Mouse (Mus musculus) CH12.LX (cell line): ENCODE measurements around the gene Ltbp2. TPM values are rescaled to one million over a fixed set of nuclear protein-coding genes. Genes with fewer than 3 reads are reported as not detected.

Experiments
- DNase-seq: peaks from one replicate; pipeline ENCODE4 v3.0.0-alpha.2; 2013; ENCODE audit errors: extremely low read depth
- H3K27ac ChIP-seq: 2 replicates; pipeline ENCODE4 v1.5.1; 2012; ENCODE audit warnings: low read depth, mild to moderate bottlenecking, control low read depth, moderate library complexity; ENCODE audit not compliant: insufficient read depth
- H3K27me3 ChIP-seq: replicated peaks from 2 replicates; pipeline ENCODE3; 2012; ENCODE audit warnings: inconsistent platforms
- H3K36me3 ChIP-seq, 2 experiments: replicated peaks in 1 of 2; 2 replicates each; pipeline versions ENCODE3 to v1.6.1; 2012; ENCODE audit warnings: inconsistent platforms in 1 of 2, low read length in 1 of 2, mild to moderate bottlenecking in 1 of 2, mixed read lengths in 1 of 2, moderate library complexity in 1 of 2; ENCODE audit not compliant: control insufficient read depth in 1 of 2, insufficient read depth in 1 of 2
- H3K4me1 ChIP-seq, 2 experiments: 2 replicates each; pipeline ENCODE4 v1.6.1; 2012; ENCODE audit warnings: inconsistent platforms in 1 of 2, moderate library complexity in 1 of 2; ENCODE audit not compliant: insufficient read depth in 2 of 2, control insufficient read depth in 1 of 2
- H3K4me2 ChIP-seq: 2 replicates; pipeline ENCODE4 v1.6.1; 2012; ENCODE audit warnings: low read depth, mild to moderate bottlenecking, control low read depth; ENCODE audit not compliant: poor library complexity, insufficient read depth, severe bottlenecking
- H3K4me3 ChIP-seq, 3 experiments: fragments of 150-350 bp in 1 of 3; sonication (generic) in 1 of 3; replicated peaks in 1 of 3; 2 replicates each; pipeline versions ENCODE3 to v1.5.1; 2011 to 2012; ENCODE audit warnings: low read depth in 2 of 3, low read length in 2 of 3, mild to moderate bottlenecking in 2 of 3, moderate library complexity in 2 of 3, control low read depth in 1 of 3, improper control_type of control experiment in 1 of 3, inconsistent platforms in 1 of 3, mixed read lengths in 1 of 3; ENCODE audit not compliant: poor library complexity in 1 of 3
- H3K79me2 ChIP-seq: replicated peaks from 2 replicates; pipeline ENCODE4 v1.6.1; 2012; ENCODE audit warnings: mild to moderate bottlenecking, moderate library complexity; ENCODE audit not compliant: control insufficient read depth, poor library complexity, insufficient read depth, severe bottlenecking; ENCODE audit errors: extremely low read depth
- H3K9ac ChIP-seq: 2 replicates; pipeline ENCODE4 v1.6.1; 2012; ENCODE audit warnings: low read depth, mild to moderate bottlenecking, control low read depth, moderate library complexity; ENCODE audit not compliant: insufficient read depth
- H3K9me3 ChIP-seq: replicated peaks from 2 replicates; pipeline ENCODE3; 2012; ENCODE audit warnings: low read length, inconsistent platforms, mixed read lengths
- CHD1 ChIP-seq: IDR thresholded peaks from 2 replicates; pipeline ENCODE4 v1.6.1; 2012; ENCODE audit warnings: low read depth, low read length, improper control_type of control experiment, inconsistent platforms
- CTCF ChIP-seq, 2 experiments: IDR thresholded peaks in 1 of 2; conservative IDR thresholded peaks in 1 of 2; 2 replicates each; pipeline ENCODE4 v1.5.1; 2011 to 2012; ENCODE audit warnings: low read depth in 2 of 2, low read length in 2 of 2, improper control_type of control experiment in 1 of 2, inconsistent platforms in 1 of 2, mild to moderate bottlenecking in 1 of 2, moderate library complexity in 1 of 2
- ELF1 ChIP-seq: IDR thresholded peaks from 2 replicates; pipeline ENCODE4 v1.6.1; 2014; ENCODE audit warnings: low read depth, mild to moderate bottlenecking, inconsistent platforms, low read length, improper control_type of control experiment
- EP300 ChIP-seq: IDR thresholded peaks from 2 replicates; pipeline ENCODE4 v1.6.1; 2011; ENCODE audit warnings: low read length, improper control_type of control experiment
- ETS1 ChIP-seq: conservative IDR thresholded peaks from 2 replicates; pipeline ENCODE4 v1.6.1; 2012; ENCODE audit warnings: low read depth, mild to moderate bottlenecking, inconsistent platforms, low read length, improper control_type of control experiment, moderate library complexity
- GABPA ChIP-seq: IDR thresholded peaks from 2 replicates; pipeline ENCODE4 v1.6.1; 2012; ENCODE audit warnings: low read depth, low read length, improper control_type of control experiment, inconsistent platforms; ENCODE audit not compliant: insufficient replicate concordance
- HCFC1 ChIP-seq: IDR thresholded peaks from 2 replicates; pipeline ENCODE4 v1.6.1; 2012; ENCODE audit warnings: low read depth, mild to moderate bottlenecking, inconsistent platforms, low read length, improper control_type of control experiment
- JUN ChIP-seq: IDR thresholded peaks from 2 replicates; pipeline ENCODE4 v1.6.1; 2011; ENCODE audit warnings: low read depth, mild to moderate bottlenecking, low read length, improper control_type of control experiment, moderate library complexity; ENCODE audit not compliant: insufficient read depth
- MAFK ChIP-seq: IDR thresholded peaks from 2 replicates; pipeline ENCODE4 v1.6.1; 2011; ENCODE audit warnings: low read length, improper control_type of control experiment; ENCODE audit not compliant: insufficient replicate concordance
- MYC ChIP-seq: IDR thresholded peaks from 2 replicates; pipeline ENCODE4 v1.6.1; 2011; ENCODE audit warnings: low read depth, mild to moderate bottlenecking, improper control_type of control experiment, low read length
- PAX5 ChIP-seq: IDR thresholded peaks from 2 replicates; pipeline ENCODE4 v1.6.1; 2012; ENCODE audit warnings: low read length, inconsistent platforms, mixed read lengths
- POLR2A ChIP-seq: IDR thresholded peaks from 2 replicates; pipeline ENCODE4 v1.6.1; 2011; ENCODE audit warnings: low read depth, mild to moderate bottlenecking, improper control_type of control experiment, low read length
- POLR2AphosphoS2 ChIP-seq: IDR thresholded peaks from 2 replicates; pipeline ENCODE4 v1.6.1; 2011; ENCODE audit warnings: low read depth, low read length, improper control_type of control experiment
- RAD21 ChIP-seq: IDR thresholded peaks from 2 replicates; pipeline ENCODE4 v1.6.1; 2011; ENCODE audit warnings: low read depth, mild to moderate bottlenecking, low read length, improper control_type of control experiment, moderate library complexity
- SIN3A ChIP-seq: IDR thresholded peaks from 2 replicates; pipeline ENCODE4 v1.6.1; 2012; ENCODE audit warnings: low read length, improper control_type of control experiment, inconsistent platforms
- USF1 ChIP-seq: IDR thresholded peaks from 2 replicates; pipeline ENCODE4 v1.6.1; 2014; ENCODE audit warnings: low read depth, mild to moderate bottlenecking, inconsistent platforms, low read length, improper control_type of control experiment
- USF2 ChIP-seq: conservative IDR thresholded peaks from 2 replicates; pipeline ENCODE4 v1.6.1; 2011; ENCODE audit warnings: low read depth, low read length, improper control_type of control experiment
- ZKSCAN1 ChIP-seq: IDR thresholded peaks from 2 replicates; pipeline ENCODE4 v1.6.1; 2012; ENCODE audit warnings: low read depth, inconsistent platforms, low read length, improper control_type of control experiment, borderline replicate concordance
- ZNF384 ChIP-seq: IDR thresholded peaks from 2 replicates; pipeline ENCODE4 v1.6.1; 2012; ENCODE audit warnings: low read depth, low read length, improper control_type of control experiment, inconsistent platforms
- dilution Hi-C: fragments of 300-500 bp; cut with MboI; formaldehyde crosslinking; loops from 2 replicates; pipeline ENCODE4 v1.14.3; 2020; ENCODE audit warnings: low sequenced_read_pairs; ENCODE audit not compliant: extremely low pct_unique_long_range_greater_than_20kb, extremely low pct_ligation_motif_present
- in situ Hi-C: fragments of 300-500 bp; cut with MboI; formaldehyde crosslinking; loops from 3 replicates; pipeline ENCODE4 v1.14.3; 2019; ENCODE audit warnings: low sequenced_read_pairs, low pct_ligation_motif_present, low pct_unique_long_range_greater_than_20kb, mixed read lengths
- polyA plus RNA-seq: library from polyadenylated mRNA; unstranded; fragments of >175 nt; gene quantifications from 2 replicates; pipeline ENCODE4 v1.2.1, GENCODE M21; 2012; ENCODE audit warnings: low read depth; ENCODE audit not compliant: insufficient read length
- total RNA-seq, 2 experiments: library from RNA; depleted of rRNA; stranded (reverse); fragments of 300-350 nt in 1 of 2; fragments of >200 nt in 1 of 2; gene quantifications; 2 replicates each; pipeline ENCODE4 v1.2.3; 2012 to 2014

Gene Ltbp2
- total and polyA plus RNA-seq, 3 experiments, result 0.25 to 0.97 TPM; not detected in 1

- H3K36me3 ChIP-seq, result peaks cover 24 to 70% of the 10 kb centered on the region in 2 experiments
- H3K4me1 ChIP-seq, result peaks cover 28 to 86% of the 10 kb centered on the region in 2 experiments
- dilution Hi-C loops, result no loop called here
These were observed 110.8 kb downstream of the Ltbp2 start for GRCm38 (mm10) chr12:84765506-84765905.

DNA sequence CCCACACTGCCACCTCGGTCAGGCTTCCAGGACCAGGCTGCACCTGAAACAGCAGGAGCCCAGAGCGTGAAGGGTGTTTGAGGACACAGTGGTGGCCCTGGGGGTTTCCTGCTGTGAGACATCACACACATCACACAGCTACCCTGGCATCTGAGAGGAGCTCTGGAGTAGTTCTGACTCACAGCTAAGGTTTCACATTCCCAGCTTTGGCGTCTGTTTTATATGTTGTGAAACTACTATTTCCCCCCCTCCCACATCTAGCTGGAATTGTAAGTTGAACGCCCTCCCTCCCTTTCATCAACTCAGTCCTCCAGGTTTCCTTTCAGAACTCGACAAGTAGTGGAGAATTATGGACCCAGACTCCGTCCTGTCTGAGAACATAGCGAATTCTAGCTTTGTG is 111.6 kb downstream of the Ltbp2 start:
- Histone ChIP-seq H3K4me2 (no peak overlapping the region), H3K9me3 (no peaks in the 10 kb centered on the region), H3K4me3 (no peak overlapping the region), H3K4me1 (peaks cover 28 to 78% of the 10 kb centered on the region in 2 experiments)
- DNase-seq, result no peak
- dilution Hi-C loops, result no loop called here
- TF ChIP-seq CTCF (conservative IDR thresholded peaks at IDR 0.05 in 1 of 2, IDR thresholded peaks at IDR 0.05 in 1 of 2; ENCODE audit: low read depth in 2 of 2, low read length in 2 of 2), result no peak
- no peak for TF ChIP-seq CHD1
- no peak for TF ChIP-seq PAX5
- TF ChIP-seq ZKSCAN1, result no peak
- no peak for TF ChIP-seq EP300
- no peak for TF ChIP-seq POLR2AphosphoS2
- TF ChIP-seq ZNF384, result no peak
- TF ChIP-seq, all 38 proteins: peak for 0
- no peaks in the 10 kb centered on the region for H3K79me2 ChIP-seq
- H3K36me3 ChIP-seq, result peaks cover 26 to 72% of the 10 kb centered on the region in 2 experiments
- H3K9ac ChIP-seq, result no peak overlapping the region
- H3K27ac ChIP-seq, result no peak overlapping the region
- no peaks in the 10 kb centered on the region for H3K27me3 ChIP-seq
- in situ Hi-C loops, result no loop called here

More at GRCm38 (mm10) chr12:84765506-84765905, 110.8 kb downstream of the Ltbp2 start:
- Histone ChIP-seq H3K27me3 (no peaks in the 10 kb centered on the region), H3K79me2 (no peaks in the 10 kb centered on the region), H3K27ac (no peak overlapping the region), H3K4me2 (no peak overlapping the region), H3K4me3 (no peak overlapping the region)
- no peak for DNase-seq
- TF ChIP-seq HCFC1 (no peak), MYC (no peak), POLR2A (no peak), ZKSCAN1 (no peak), RAD21 (no peak), USF1 (no peak), CHD1 (no peak), GABPA (no peak), CTCF (conservative IDR thresholded peaks at IDR 0.05 in 1 of 2, IDR thresholded peaks at IDR 0.05 in 1 of 2; ENCODE audit: low read depth in 2 of 2, low read length in 2 of 2) (no peak), MAFK (no peak), USF2 (no peak), ELF1 (no peak), JUN (no peak), ETS1 (no peak), SIN3A (no peak)
- TF ChIP-seq, all 38 proteins: peak for 0
- H3K9ac ChIP-seq, result no peak overlapping the region
- in situ Hi-C loops, result no loop called here
- H3K9me3 ChIP-seq, result no peaks in the 10 kb centered on the region
